Mouse (Mus musculus) erythroblast, embryonic 14.5 days (primary cell): Measurements from ENCODE around the gene Pqbp1.
"Not testable (repeated sequence)": the region's sequence is repeated elsewhere in the genome, so short reads cannot be mapped to it uniquely, and the experiment has no call there.

Experiments used
- GATA1 ChIP-seq: IDR thresholded peaks from 2 replicates; pipeline ENCODE4 v1.6.1; 2012; ENCODE audit warnings: low read length, inconsistent platforms, mixed read lengths
- TAL1 ChIP-seq: IDR thresholded peaks from 3 replicates; pipeline ENCODE4 v1.6.1; 2012; ENCODE audit warnings: low read length, inconsistent platforms, mixed read lengths

GRCm38 (mm10) chrX:7917960-7918359, 18.9 kb upstream of the Pqbp1 start:
- not testable (repeated sequence) for TF ChIP-seq GATA1, TAL1
